Comparison of ENCODE assay signal across 8 mouse cellular contexts in genomic region chr10:127196392-127196791, GRCm38 (mm10). TPM values are rescaled to one million over a fixed set of nuclear protein-coding genes. Genes with fewer than 3 reads are reported as not detected.
DNase-seq lines count a peak whose midpoint lies in the region; ATAC-seq and TF ChIP-seq lines count a peak whose summit lies in the region.

No protein-coding gene starts in this region.

- H3K4me3 ChIP-seq in megakaryocyte, embryonic 14.5 days (replicated peaks) = peak overlapping the region; percentile 94
- peak overlapping the region; percentile 93 for H3K4me3 ChIP-seq in hindbrain, postnatal 0 days (ENCODE audit: low read length)
- peak overlapping the region; percentile 93 for H3K4me3 ChIP-seq in myocyte

- ATAC-seq in megakaryocyte, adult 5-6 weeks (ENCODE audit: poor library complexity, severe bottlenecking) = no peak
- peak; percentile 75 for ATAC-seq in hindbrain, postnatal 0 days

- peaks cover 2% of the 10 kb centered on the region for H3K79me2 ChIP-seq in myocyte (ENCODE audit: control insufficient read depth, insufficient read depth)

- no peak for TF ChIP-seq POLR2A in myocyte (IDR thresholded peaks at IDR 0.05; ENCODE audit: insufficient read length, low read depth)

- H3K27ac ChIP-seq in hindbrain, postnatal 0 days = peak overlapping the region; percentile 91

- no peaks in the 10 kb centered on the region for H3K9me3 ChIP-seq in megakaryocyte, embryonic 14.5 days
- no peaks in the 10 kb centered on the region for H3K9me3 ChIP-seq in hindbrain, postnatal 0 days (ENCODE audit: low read length)

- H3K4me1 ChIP-seq in megakaryocyte, embryonic 14.5 days = peaks cover 26% of the 10 kb centered on the region
- peaks cover 9% of the 10 kb centered on the region for H3K4me1 ChIP-seq in hindbrain, postnatal 0 days (ENCODE audit: insufficient read depth, low read length)

- H3K36me3 ChIP-seq in megakaryocyte, embryonic 14.5 days (replicated peaks; ENCODE audit: low read length) = peaks cover 58% of the 10 kb centered on the region
- peaks cover 3% of the 10 kb centered on the region; the same call in 1 of the 2 replicates for H3K36me3 ChIP-seq in hindbrain, postnatal 0 days (ENCODE audit: insufficient read depth, low read length)
- peaks cover 5% of the 10 kb centered on the region for H3K36me3 ChIP-seq in myocyte (ENCODE audit: control insufficient read depth, insufficient read depth)

- peak overlapping the region; percentile 98 for H3K9ac ChIP-seq in hindbrain, postnatal 0 days (replicated peaks; ENCODE audit: low read length)

- H3K4me2 ChIP-seq in hindbrain, postnatal 0 days (ENCODE audit: low read depth, low read length) = peak overlapping the region; percentile 99
- peak overlapping the region; percentile 99 for H3K4me2 ChIP-seq in myocyte (ENCODE audit: low read depth)

- H3K27me3 ChIP-seq in megakaryocyte, embryonic 14.5 days (replicated peaks) = peaks cover 2% of the 10 kb centered on the region
- H3K27me3 ChIP-seq in hindbrain, postnatal 0 days (ENCODE audit: insufficient read depth, low read length) = no peaks in the 10 kb centered on the region
- no peaks in the 10 kb centered on the region for H3K27me3 ChIP-seq in myocyte (ENCODE audit: control insufficient read depth, insufficient read depth, insufficient read length)

- WGBS in hindbrain, postnatal 0 days = 3% methylated on average over 5 of the region's 5 CpGs

- peak; percentile 55 to 59 for DNase-seq in cerebellum, postnatal 36 days
- peak; percentile 50 for DNase-seq in gastrocnemius, postnatal 10 days
- DNase-seq in hindbrain, postnatal 0 days (ENCODE audit: low spot score) = peak; percentile 78
- DNase-seq in liver = peak; percentile 42
- no peak for DNase-seq in thymus, postnatal 0 days (ENCODE audit: low spot score)

- TF ChIP-seq CTCF in hindbrain, postnatal 0 days (IDR thresholded peaks at IDR 0.05; ENCODE audit: low read depth) = no peak

- peak overlapping the region; percentile 75 for H3ac ChIP-seq in myocyte (ENCODE audit: control insufficient read depth, insufficient read length)

TF ChIP-seq in myocyte, 11 proteins besides CTCF, POLR2A, EP300 and RAD21:
- TF ChIP-seq MAX (IDR thresholded peaks at IDR 0.05; ENCODE audit: low read depth) = no peak
- TF ChIP-seq MYOD1 (IDR thresholded peaks at IDR 0.05; ENCODE audit: control insufficient read depth in 1 of 3, insufficient read length in 2 of 3, low read depth in 2 of 3) = no peak
- no peak for TF ChIP-seq CEBPB (IDR thresholded peaks at IDR 0.05; ENCODE audit: insufficient read depth, poor library complexity, severe bottlenecking)
- TF ChIP-seq USF1 (IDR thresholded peaks at IDR 0.05; ENCODE audit: low read depth) = no peak
- TF ChIP-seq E2F4 (IDR thresholded peaks at IDR 0.05; ENCODE audit: insufficient read depth) = no peak
- TF ChIP-seq REST (IDR thresholded peaks at IDR 0.05; ENCODE audit: insufficient read depth, insufficient read length) = no peak
- TF ChIP-seq SRF (IDR thresholded peaks at IDR 0.05; ENCODE audit: control insufficient read depth, insufficient read length, low read depth) = no peak

RNA-seq across cellular contexts. Expression of gene Dtx3, which starts 0.9 kb away (rescaled TPM):
- polyA plus RNA-seq in megakaryocyte, embryonic 14.5 days (2012; ENCODE audit: insufficient read depth, low replicate concordance) = 51.0 and 171 TPM in 2 replicates
- 8.2 and 9.2 TPM in 2 replicates for total RNA-seq in megakaryocyte, adult 5-6 weeks (2015)
- 4.5 and 9.1 TPM in 2 replicates for total RNA-seq in megakaryocyte, adult 5-6 weeks (2017)
- total RNA-seq in gastrocnemius, postnatal 10 days (2021) = 10 to 100 TPM; 28.8 to 37.6 TPM
- total RNA-seq in hindbrain, postnatal 0 days (2014; rRNA removed) = 233 and 240 TPM in 2 replicates
- 170 and 185 TPM in 2 replicates for polyA plus RNA-seq in hindbrain, postnatal 0 days (2015; fragmentation: Nextera tagmentation; extraction: Ambion mirVana)
- polyA plus RNA-seq in myocyte (2012; fragmentation: generic; extraction: Trizol) = 42.4 TPM
- 42.7 and 47.3 TPM in 2 replicates for polyA plus RNA-seq in thymus, postnatal 0 days (2015; fragmentation: Nextera tagmentation; extraction: Ambion mirVana)

RNA-seq across cellular contexts. Expression of gene Arhgef25, which starts 6.5 kb away (rescaled TPM):
- not detected in 2 replicates for polyA plus RNA-seq in megakaryocyte, embryonic 14.5 days (2012; ENCODE audit: insufficient read depth, low replicate concordance)
- total RNA-seq in megakaryocyte, adult 5-6 weeks (2015) = 0.16 TPM in 1 of 2 replicates, not detected in the other
- total RNA-seq in megakaryocyte, adult 5-6 weeks (2017) = 0.41 and 1.0 TPM in 2 replicates
- 10 to 100 TPM; 16.2 to 26.2 TPM for total RNA-seq in gastrocnemius, postnatal 10 days (2021)
- 61.0 and 65.4 TPM in 2 replicates for total RNA-seq in hindbrain, postnatal 0 days (2014; rRNA removed)
- polyA plus RNA-seq in hindbrain, postnatal 0 days (2015; fragmentation: Nextera tagmentation; extraction: Ambion mirVana) = 20.3 and 21.6 TPM in 2 replicates
- polyA plus RNA-seq in myocyte (2012; fragmentation: generic; extraction: Trizol) = 25.3 TPM
- 3.7 and 4.5 TPM in 2 replicates for polyA plus RNA-seq in thymus, postnatal 0 days (2015; fragmentation: Nextera tagmentation; extraction: Ambion mirVana)

RNA-seq across cellular contexts. Expression of gene Pip4k2c, which starts 15.0 kb away (rescaled TPM):
- 10.4 and 19.6 TPM in 2 replicates for polyA plus RNA-seq in megakaryocyte, embryonic 14.5 days (2012; ENCODE audit: insufficient read depth, low replicate concordance)
- 9.6 and 12.0 TPM in 2 replicates for total RNA-seq in megakaryocyte, adult 5-6 weeks (2015)
- total RNA-seq in megakaryocyte, adult 5-6 weeks (2017) = 13.2 and 17.8 TPM in 2 replicates
- total RNA-seq in gastrocnemius, postnatal 10 days (2021) = 1 to 10 TPM; 8.5 to 9.6 TPM
- 18.3 and 22.8 TPM in 2 replicates for total RNA-seq in hindbrain, postnatal 0 days (2014; rRNA removed)
- polyA plus RNA-seq in hindbrain, postnatal 0 days (2015; fragmentation: Nextera tagmentation; extraction: Ambion mirVana) = 19.9 and 20.2 TPM in 2 replicates
- polyA plus RNA-seq in myocyte (2012; fragmentation: generic; extraction: Trizol) = 22.5 TPM
- polyA plus RNA-seq in thymus, postnatal 0 days (2015; fragmentation: Nextera tagmentation; extraction: Ambion mirVana) = 24.1 and 24.4 TPM in 2 replicates

RNA-seq across cellular contexts. Expression of gene Slc26a10, which starts 15.9 kb away (rescaled TPM):
- 0.23 and 0.76 TPM in 2 replicates for polyA plus RNA-seq in megakaryocyte, embryonic 14.5 days (2012; ENCODE audit: insufficient read depth, low replicate concordance)
- total RNA-seq in megakaryocyte, adult 5-6 weeks (2015) = 0.91 TPM in 1 of 2 replicates, not detected in the other
- 0.22 and 0.53 TPM in 2 replicates for total RNA-seq in megakaryocyte, adult 5-6 weeks (2017)
- total RNA-seq in gastrocnemius, postnatal 10 days (2021) = 1 to 10 TPM; 3.0 to 6.1 TPM
- 0.31 TPM in 1 of 2 replicates, not detected in the other for total RNA-seq in hindbrain, postnatal 0 days (2014; rRNA removed)
- polyA plus RNA-seq in hindbrain, postnatal 0 days (2015; fragmentation: Nextera tagmentation; extraction: Ambion mirVana) = 0.79 and 1.1 TPM in 2 replicates
- polyA plus RNA-seq in myocyte (2012; fragmentation: generic; extraction: Trizol) = 1.3 TPM
- 1.6 and 2.6 TPM in 2 replicates for polyA plus RNA-seq in thymus, postnatal 0 days (2015; fragmentation: Nextera tagmentation; extraction: Ambion mirVana)

RNA-seq across cellular contexts. Expression of gene B4galnt1, which starts 31.4 kb away (rescaled TPM):
- polyA plus RNA-seq in megakaryocyte, embryonic 14.5 days (2012; ENCODE audit: insufficient read depth, low replicate concordance) = 71.2 and 76.1 TPM in 2 replicates
- total RNA-seq in megakaryocyte, adult 5-6 weeks (2015) = 113 TPM in 2 replicates
- 67.7 and 75.5 TPM in 2 replicates for total RNA-seq in megakaryocyte, adult 5-6 weeks (2017)
- 1 to 10 TPM; 1.6 to 3.3 TPM for total RNA-seq in gastrocnemius, postnatal 10 days (2021)
- 111 and 112 TPM in 2 replicates for total RNA-seq in hindbrain, postnatal 0 days (2014; rRNA removed)
- polyA plus RNA-seq in hindbrain, postnatal 0 days (2015; fragmentation: Nextera tagmentation; extraction: Ambion mirVana) = 56.7 and 65.3 TPM in 2 replicates
- 12.4 TPM for polyA plus RNA-seq in myocyte (2012; fragmentation: generic; extraction: Trizol)
- polyA plus RNA-seq in thymus, postnatal 0 days (2015; fragmentation: Nextera tagmentation; extraction: Ambion mirVana) = 39.2 and 48.6 TPM in 2 replicates
